Mouse (Mus musculus) kidney, embryonic 14.5 days (tissue): ENCODE data around the gene Cfap43. TPM values are rescaled to one million over a fixed set of nuclear protein-coding genes. Genes with fewer than 3 reads are reported as not detected.

Experiments
- ATAC-seq: fragments of 200-750 bp; cut with Nextera tagmentation; 2 replicates; pipeline ENCODE4 v1.8.0; 2017; ENCODE audit warnings: moderate number of reproducible peaks, mild to moderate bottlenecking, moderate TSS enrichment, moderate library complexity; ENCODE audit not compliant: low FRiP score, low TSS enrichment
- H3K27ac ChIP-seq: fragments of 300-500 bp; sonication (generic); 2 replicates; pipeline ENCODE4 v1.5.1; 2014; ENCODE audit warnings: low read depth, mild to moderate bottlenecking, low read length, moderate library complexity, mixed read lengths
- H3K27me3 ChIP-seq: fragments of 300-500 bp; sonication (generic); 2 replicates; pipeline ENCODE4 v1.6.1; 2014; ENCODE audit warnings: mild to moderate bottlenecking, low read length; ENCODE audit not compliant: control insufficient read depth, insufficient read depth
- H3K36me3 ChIP-seq: fragments of 300-500 bp; sonication (generic); 2 replicates; pipeline ENCODE4 v1.6.1; 2014; ENCODE audit warnings: low read length, mixed read lengths; ENCODE audit not compliant: control insufficient read depth, insufficient read depth
- H3K4me1 ChIP-seq: fragments of 300-500 bp; sonication (generic); 2 replicates; pipeline ENCODE4 v1.6.1; 2014; ENCODE audit warnings: low read length, mixed read lengths; ENCODE audit not compliant: control insufficient read depth, insufficient read depth
- H3K4me2 ChIP-seq: fragments of 300-500 bp; sonication (generic); replicated peaks from 2 replicates; pipeline ENCODE4 v1.6.1; 2014; ENCODE audit warnings: low read depth, mild to moderate bottlenecking, low read length
- H3K4me3 ChIP-seq: fragments of 300-500 bp; sonication (generic); 2 replicates; pipeline ENCODE4 v1.5.1; 2014; ENCODE audit warnings: mild to moderate bottlenecking, low read length
- H3K9ac ChIP-seq: fragments of 300-500 bp; sonication (generic); 2 replicates; pipeline ENCODE4 v1.6.1; 2014; ENCODE audit warnings: low read depth, mild to moderate bottlenecking, low read length, moderate library complexity
- H3K9me3 ChIP-seq: fragments of 300-500 bp; sonication (generic); 2 replicates; pipeline ENCODE4 v1.6.1; 2016; ENCODE audit warnings: low read length; ENCODE audit not compliant: control insufficient read depth
- WGBS: fragments of 180-500 bp; shearing (Covaris S2); extraction: QIAGEN DNeasy Blood & Tissue Kit; methylation state at CpG from one replicate; pipeline ENCODE4 v1.1.7; 2014; 5-methylcytosine and 5-hydroxymethylcytosine counted together
- polyA plus RNA-seq: library from polyadenylated mRNA; unstranded; fragments of >200 nt; fragmentation: Nextera tagmentation; extraction: Ambion mirVana; gene quantifications from 2 replicates; pipeline ENCODE4 v1.2.1, GENCODE M21; 2014

Cfap43 gene
- polyA plus RNA-seq, result 0.03 and 0.14 TPM in 2 replicates

GRCm38 (mm10) chr19:47919126-47919965 is at the start of gene Cfap43, which contains the start of gene Itprip:
Gene Cfap43 (minus strand): TSS chr19:47919287.
Gene Itprip (minus strand): TSS chr19:47919299.
- peak within 1 kb of the TSS; percentile 94 for H3K27ac ChIP-seq
- no peaks in the 10 kb centered on the region for H3K9me3 ChIP-seq
- peak; percentile 91 for ATAC-seq
- H3K4me1 ChIP-seq, result peaks cover 24% of the 10 kb centered on the region
- H3K4me3 ChIP-seq, result peak within 1 kb of the TSS; percentile 76
- H3K9ac ChIP-seq, result peak within 1 kb of the TSS; percentile 80
- H3K4me2 ChIP-seq, result peak within 1 kb of the TSS; percentile 75
- no peaks in the 10 kb centered on the region for H3K27me3 ChIP-seq
- no peaks in the 10 kb centered on the region for H3K36me3 ChIP-seq
- under 1% methylated on average over 48 of the region's 48 CpGs for WGBS

GRCm38 (mm10) chr19:47958181-47958580 is 39.1 kb upstream of the Cfap43 start:
- no peaks in the 10 kb centered on the region; the same call in 1 of the 2 replicates for H3K9me3 ChIP-seq
- no peaks in the 10 kb centered on the region for H3K27me3 ChIP-seq
- no peak overlapping the region for H3K9ac ChIP-seq
- no peaks in the 10 kb centered on the region for H3K4me1 ChIP-seq
- no peaks in the 10 kb centered on the region for H3K36me3 ChIP-seq
- ATAC-seq, result no peak
- H3K4me3 ChIP-seq, result no peak overlapping the region
- no peak overlapping the region for H3K27ac ChIP-seq
- no peak overlapping the region for H3K4me2 ChIP-seq
- 75% methylated on average over 13 of the region's 13 CpGs for WGBS

DNA sequence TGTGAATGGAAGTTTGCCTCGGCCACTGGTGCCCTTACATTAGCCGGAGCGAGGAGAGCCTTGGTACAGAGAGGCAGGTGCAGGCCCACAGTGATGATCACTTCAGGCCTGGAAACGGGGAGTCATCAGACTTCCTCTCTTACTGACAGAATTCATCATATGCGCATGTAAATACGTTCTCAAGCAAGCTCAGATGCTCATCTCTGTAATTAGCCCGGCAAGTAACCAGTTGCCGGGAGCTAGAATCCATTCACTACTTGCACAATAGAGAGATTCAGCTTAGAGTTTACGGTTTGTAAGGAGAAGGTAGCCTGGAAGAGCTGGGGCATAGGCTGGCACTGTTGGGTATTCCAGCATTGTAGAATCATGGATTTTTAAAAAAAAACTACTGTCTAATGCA is 34.1 kb upstream of the Cfap43 start:
- Histone ChIP-seq H3K27ac (no peak overlapping the region), H3K4me1 (no peaks in the 10 kb centered on the region), H3K27me3 (no peaks in the 10 kb centered on the region), H3K9ac (no peak overlapping the region), H3K4me2 (no peak overlapping the region), H3K36me3 (no peaks in the 10 kb centered on the region), H3K9me3 (no peaks in the 10 kb centered on the region), H3K4me3 (no peak overlapping the region)
- ATAC-seq, result no peak
- 87% methylated on average over 9 of the region's 9 CpGs for WGBS

DNA sequence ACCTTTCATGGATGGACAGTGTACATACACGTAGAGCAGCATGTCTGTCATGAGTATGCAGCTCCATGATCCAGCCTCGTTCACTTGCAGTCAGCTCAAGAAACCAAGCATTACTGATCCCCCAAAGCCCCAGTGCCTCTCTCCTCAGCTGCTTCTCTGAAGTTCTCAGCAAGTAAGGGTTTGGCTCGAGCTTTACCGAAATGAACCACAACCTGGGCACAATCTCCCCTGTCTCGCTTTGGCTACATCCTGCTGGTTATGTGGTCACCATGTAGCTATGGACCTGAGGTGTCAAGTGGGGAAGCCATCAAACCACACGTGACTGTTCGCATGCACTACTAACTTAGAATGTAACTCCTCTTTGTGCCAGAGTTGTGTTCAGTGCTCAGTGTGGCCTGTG is 31.9 kb upstream of the Cfap43 start:
- 91% methylated on average over 7 of the region's 7 CpGs for WGBS
- no peak overlapping the region for H3K9ac ChIP-seq

GRCm38 (mm10) chr19:47946821-47947465 is 27.9 kb upstream of the Cfap43 start:
- Histone ChIP-seq H3K4me2 (peak overlapping the region; percentile 13), H3K36me3 (no peaks in the 10 kb centered on the region), H3K4me1 (no peaks in the 10 kb centered on the region), H3K27me3 (no peaks in the 10 kb centered on the region), H3K27ac (no peak overlapping the region), H3K9me3 (no peaks in the 10 kb centered on the region), H3K9ac (no peak overlapping the region), H3K4me3 (no peak overlapping the region)
- WGBS, result 49% methylated on average over 23 of the region's 23 CpGs
- ATAC-seq, result no peak

More for the DNA sequence above, 31.9 kb upstream of the Cfap43 start:
- Histone ChIP-seq H3K4me1 (no peaks in the 10 kb centered on the region), H3K4me2 (no peak overlapping the region), H3K27ac (no peak overlapping the region), H3K36me3 (no peaks in the 10 kb centered on the region), H3K4me3 (no peak overlapping the region), H3K9me3 (no peaks in the 10 kb centered on the region), H3K27me3 (no peaks in the 10 kb centered on the region)
- no peak for ATAC-seq

DNA sequence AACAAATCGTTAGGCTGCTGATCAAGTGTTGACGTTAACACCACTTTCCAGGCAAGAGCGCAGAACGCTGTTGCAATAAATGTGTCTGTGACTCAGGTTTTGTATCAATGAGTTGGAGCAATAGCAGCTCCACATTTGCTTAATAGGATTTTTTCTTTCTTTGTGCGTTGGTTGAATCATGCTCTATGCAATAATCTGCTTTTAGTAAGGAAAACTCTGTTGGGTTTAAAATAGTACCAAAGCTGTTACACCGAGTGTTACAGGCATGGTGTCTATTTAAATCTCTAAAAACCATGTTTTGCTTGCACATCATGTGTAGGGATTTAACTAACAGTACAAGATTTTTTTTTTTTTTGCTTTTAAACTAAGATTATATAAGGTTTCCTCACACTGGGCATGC is 20.3 kb upstream of the Cfap43 start:
- Histone ChIP-seq H3K27ac (no peak overlapping the region), H3K9ac (no peak overlapping the region), H3K27me3 (peaks cover 11% of the 10 kb centered on the region), H3K36me3 (no peaks in the 10 kb centered on the region), H3K4me2 (no peak overlapping the region), H3K4me3 (no peak overlapping the region), H3K9me3 (no peaks in the 10 kb centered on the region), H3K4me1 (0 out of 2 replicates have a peak, but pooled peaks cover 6% of the 10 kb centered on the region)
- no peak for ATAC-seq
- 84% methylated on average over 6 of the region's 6 CpGs for WGBS

DNA sequence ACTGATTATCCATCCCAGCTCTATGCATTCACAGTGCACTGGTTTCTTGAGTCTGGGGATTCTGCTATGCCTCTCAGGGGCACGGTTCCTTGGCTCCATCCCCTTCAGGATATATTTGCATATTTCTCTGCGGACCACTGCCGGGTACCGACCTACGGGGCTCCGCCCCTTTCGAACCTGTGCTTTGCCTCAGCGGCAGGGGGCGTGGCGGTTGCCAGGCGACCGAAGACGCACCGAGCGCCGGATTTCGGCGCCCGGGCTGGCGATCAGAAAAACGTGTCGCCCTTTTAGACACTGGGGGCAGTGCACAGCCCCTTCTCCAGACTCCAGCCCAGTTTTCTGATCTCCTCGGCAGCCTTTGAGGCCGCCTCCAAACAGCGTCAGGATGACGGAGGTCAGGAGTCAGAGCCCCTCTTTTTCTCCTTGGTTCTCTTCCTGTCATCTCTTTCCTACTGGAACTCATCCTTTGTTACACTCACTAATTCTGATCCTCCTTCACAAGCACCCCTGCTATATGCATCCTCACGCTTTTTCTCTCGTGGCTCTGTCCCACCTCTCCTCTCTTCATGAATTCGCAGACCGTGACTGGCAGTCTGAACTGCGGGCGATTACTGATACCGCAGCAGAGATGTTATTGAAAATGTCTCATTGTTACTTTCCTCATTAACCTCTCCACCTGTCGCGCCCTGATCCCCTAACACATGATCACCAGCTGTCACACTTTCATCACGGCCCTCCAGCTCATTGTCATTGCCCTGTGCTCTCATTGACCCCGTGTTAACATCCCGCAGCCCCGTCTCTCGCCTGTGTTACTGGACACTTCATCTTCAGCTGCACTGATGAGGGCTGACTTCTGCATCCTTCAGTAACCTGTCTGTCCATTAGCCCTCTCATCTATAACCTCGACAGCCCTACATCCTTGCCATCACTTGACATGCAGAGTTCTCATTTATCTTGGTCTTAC is 18.6 kb upstream of the Cfap43 start, which contains the start of gene Cfap58:
Cfap58 (plus strand) TSS at position 233 of the 964 bp plus-strand sequence.
- peak within 1 kb of the TSS; percentile 34; the same call in 1 of the 2 replicates for H3K9ac ChIP-seq
- peak within 1 kb of the TSS; percentile 39 for H3K4me3 ChIP-seq
- peak within 1 kb of the TSS; percentile 75 for H3K4me2 ChIP-seq
- peak; percentile 85 for ATAC-seq
- H3K27me3 ChIP-seq, result peaks cover 11% of the 10 kb centered on the region
- WGBS, result 3% methylated on average over 41 of the region's 41 CpGs
- H3K36me3 ChIP-seq, result no peaks in the 10 kb centered on the region
- H3K4me1 ChIP-seq, result 0 out of 2 replicates have a peak, but pooled peaks cover 6% of the 10 kb centered on the region
- H3K27ac ChIP-seq, result no peak within 1 kb of the TSS
- H3K9me3 ChIP-seq, result no peaks in the 10 kb centered on the region

DNA sequence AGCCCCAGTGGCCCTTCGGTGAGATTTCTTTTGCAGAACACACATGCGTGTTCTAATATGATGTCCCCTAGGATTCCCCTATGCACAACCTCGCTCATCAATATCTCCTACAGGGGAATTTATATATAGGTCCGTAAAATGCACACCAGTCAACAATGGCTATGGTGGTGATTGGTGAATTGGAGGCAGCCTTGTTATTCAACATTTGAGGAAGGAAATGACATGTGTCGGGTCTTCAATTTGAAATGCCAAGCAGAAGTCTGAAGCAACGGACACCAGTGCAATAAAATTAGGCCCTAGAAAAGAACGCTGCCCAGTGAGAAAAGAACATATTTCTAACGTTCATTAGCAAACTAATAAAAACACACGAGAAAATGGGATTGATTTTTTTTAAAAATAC is 17.9 kb upstream of the Cfap43 start:
- WGBS, result 67% methylated on average over 9 of the region's 9 CpGs
- Histone ChIP-seq H3K9me3 (no peaks in the 10 kb centered on the region), H3K4me1 (0 out of 2 replicates have a peak, but pooled peaks cover 6% of the 10 kb centered on the region), H3K27me3 (peaks cover 11% of the 10 kb centered on the region), H3K36me3 (no peaks in the 10 kb centered on the region), H3K27ac (no peak overlapping the region), H3K4me2 (peak overlapping the region; percentile 75), H3K4me3 (no peak overlapping the region), H3K9ac (no peak overlapping the region)
- ATAC-seq, result no peak
